Mouse (Mus musculus) stomach, embryonic 16.5 days (tissue): ENCODE data around the gene Foxred2. TPM values are rescaled to one million over a fixed set of nuclear protein-coding genes. Genes with fewer than 3 reads are reported as not detected.

ENCODE experiments used
- ATAC-seq: fragments of 200-750 bp; cut with Nextera tagmentation; 2 replicates; pipeline ENCODE4 v1.8.0; 2017; ENCODE audit warnings: moderate number of reproducible peaks, moderate TSS enrichment; ENCODE audit not compliant: insufficient read depth, low FRiP score
- H3K27ac ChIP-seq: fragments of 300-500 bp; sonication (generic); 2 replicates; pipeline ENCODE4 v1.5.1; 2014; ENCODE audit warnings: low read length
- H3K27me3 ChIP-seq: fragments of 300-500 bp; sonication (generic); 2 replicates; pipeline ENCODE4 v1.6.1; 2014; ENCODE audit warnings: low read length, control low read depth, mixed read lengths; ENCODE audit not compliant: control insufficient read depth, insufficient read depth
- H3K36me3 ChIP-seq: fragments of 300-500 bp; sonication (generic); 2 replicates; pipeline ENCODE4 v1.6.1; 2014; ENCODE audit warnings: low read length; ENCODE audit not compliant: control insufficient read depth, insufficient read depth
- H3K4me1 ChIP-seq: fragments of 300-500 bp; sonication (generic); 2 replicates; pipeline ENCODE4 v1.6.1; 2014; ENCODE audit warnings: low read length, control low read depth, mixed read lengths; ENCODE audit not compliant: control insufficient read depth, insufficient read depth
- H3K4me2 ChIP-seq: fragments of 300-500 bp; sonication (generic); 2 replicates; pipeline ENCODE4 v1.6.1; 2014; ENCODE audit warnings: low read depth, low read length, mixed read lengths
- H3K4me3 ChIP-seq: fragments of 300-500 bp; sonication (generic); replicated peaks from 2 replicates; pipeline ENCODE4 v1.5.1; 2014; ENCODE audit warnings: mild to moderate bottlenecking, low read length
- H3K9ac ChIP-seq: fragments of 300-500 bp; sonication (generic); 2 replicates; pipeline ENCODE4 v1.6.1; 2014; ENCODE audit warnings: low read length
- H3K9me3 ChIP-seq: fragments of 300-500 bp; sonication (generic); replicated peaks from 2 replicates; pipeline ENCODE4 v1.6.1; 2016; ENCODE audit warnings: low read length, control low read depth; ENCODE audit not compliant: control insufficient read depth
- WGBS: fragments of 180-500 bp; shearing (Covaris S2); extraction: QIAGEN DNeasy Blood & Tissue Kit; methylation state at CpG from one replicate; pipeline ENCODE4 v1.1.7; 2014; 5-methylcytosine and 5-hydroxymethylcytosine counted together
- polyA plus RNA-seq: library from polyadenylated mRNA; unstranded; fragments of >200 nt; fragmentation: Nextera tagmentation; extraction: Ambion mirVana; gene quantifications from 2 replicates; pipeline ENCODE4 v1.2.1, GENCODE M21; 2015

Foxred2 gene
- polyA plus RNA-seq: 2.9 and 3.3 TPM in 2 replicates

DNA sequence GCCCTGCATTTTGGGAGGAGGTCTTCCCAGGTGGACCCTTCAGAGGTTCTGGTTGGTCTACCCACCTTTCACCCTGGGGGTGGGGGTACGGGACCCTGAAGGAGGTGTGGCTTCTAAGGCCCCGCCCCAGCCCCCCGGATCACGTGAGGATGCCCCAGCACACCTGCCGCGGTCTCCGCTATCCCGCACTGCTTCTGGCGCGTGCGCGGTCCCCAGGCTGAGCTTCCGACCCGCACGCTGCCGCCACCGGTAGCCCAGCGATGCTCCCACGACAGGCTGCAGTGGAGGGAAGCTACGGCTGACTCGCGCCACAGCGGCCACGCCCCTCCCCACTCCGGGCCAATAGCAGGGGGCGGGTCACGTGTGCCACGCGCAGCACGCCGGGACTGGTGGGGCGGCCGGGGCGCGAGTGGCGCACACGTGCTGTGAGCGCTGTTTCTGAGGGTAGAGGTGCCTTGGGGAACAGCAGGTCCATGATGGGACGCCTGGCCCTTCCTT, at the start of gene Foxred2:
TSS of gene Foxred2 (minus strand) at position 319 of the 498 bp plus-strand sequence.
- peak within 1 kb of the TSS; percentile 51 for H3K4me3 ChIP-seq
- H3K36me3 ChIP-seq: peaks cover 25% of the 10 kb centered on the region
- H3K27ac ChIP-seq: no peak within 1 kb of the TSS
- no peaks in the 10 kb centered on the region for H3K9me3 ChIP-seq
- H3K4me1 ChIP-seq: peaks cover 8% of the 10 kb centered on the region; the same call in 1 of the 2 replicates
- peak; percentile 93 for ATAC-seq
- H3K27me3 ChIP-seq: peaks cover 12% of the 10 kb centered on the region
- under 1% methylated on average over 39 of the region's 39 CpGs for WGBS
- H3K9ac ChIP-seq: peak within 1 kb of the TSS; percentile 65
- peak within 1 kb of the TSS; percentile 78 for H3K4me2 ChIP-seq

DNA sequence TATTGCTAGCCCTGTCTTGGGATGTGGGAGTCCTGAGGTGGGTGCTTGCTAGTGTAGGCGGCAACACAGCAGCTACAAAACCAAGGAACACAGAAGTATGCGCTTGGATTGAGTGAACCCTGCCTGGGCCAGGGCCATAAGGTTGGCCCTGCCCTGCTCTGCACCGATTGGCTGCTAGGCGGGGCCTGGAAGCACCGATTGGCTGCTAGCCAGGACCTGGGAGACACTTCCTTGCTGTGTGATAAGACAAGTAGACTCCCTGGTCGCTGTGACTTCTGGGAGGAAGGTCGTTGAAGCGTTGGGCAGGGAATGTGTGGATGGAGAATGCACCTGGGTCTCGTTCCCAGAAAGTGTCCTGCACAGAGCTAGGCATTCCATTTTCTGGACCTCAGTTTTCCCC, 47.4 kb upstream of the Foxred2 start:
- ATAC-seq: peak; percentile 56; the same call in 1 of the 2 replicates
- Histone ChIP-seq H3K27ac (no peak overlapping the region), H3K36me3 (no peaks in the 10 kb centered on the region), H3K9ac (no peak overlapping the region), H3K27me3 (no peaks in the 10 kb centered on the region), H3K9me3 (no peaks in the 10 kb centered on the region), H3K4me3 (no peak overlapping the region), H3K4me2 (no peak overlapping the region), H3K4me1 (no peaks in the 10 kb centered on the region)
- 43% methylated on average over 9 of the region's 9 CpGs for WGBS

DNA sequence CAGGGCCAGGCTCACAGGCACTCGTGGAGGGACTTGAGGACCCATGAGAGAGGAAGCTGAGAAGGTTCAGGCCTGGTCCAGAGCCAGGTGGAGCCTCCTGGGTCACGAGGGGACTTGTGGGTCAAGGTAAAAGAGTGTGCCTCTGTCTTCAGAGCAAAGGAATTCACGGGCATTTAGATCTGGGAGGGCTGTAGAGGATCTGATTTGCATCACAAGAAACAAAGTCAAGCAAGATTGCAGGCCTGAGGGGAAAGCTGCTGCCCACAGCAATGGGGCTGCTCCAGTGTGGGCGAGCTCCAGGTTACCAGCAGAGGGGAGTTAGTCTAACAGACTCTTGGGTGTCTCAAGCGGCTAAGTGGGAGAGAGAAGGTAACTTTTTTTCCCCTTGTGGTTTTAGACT, 44.9 kb upstream of the Foxred2 start:
- no peak overlapping the region for H3K9ac ChIP-seq
- no peaks in the 10 kb centered on the region for H3K36me3 ChIP-seq
- no peak overlapping the region for H3K27ac ChIP-seq
- H3K9me3 ChIP-seq: no peaks in the 10 kb centered on the region
- WGBS: 31% methylated on average over 5 of the region's 5 CpGs
- no peaks in the 10 kb centered on the region for H3K4me1 ChIP-seq
- no peak overlapping the region for H3K4me2 ChIP-seq
- ATAC-seq: no peak
- no peaks in the 10 kb centered on the region for H3K27me3 ChIP-seq
- H3K4me3 ChIP-seq: no peak overlapping the region

DNA sequence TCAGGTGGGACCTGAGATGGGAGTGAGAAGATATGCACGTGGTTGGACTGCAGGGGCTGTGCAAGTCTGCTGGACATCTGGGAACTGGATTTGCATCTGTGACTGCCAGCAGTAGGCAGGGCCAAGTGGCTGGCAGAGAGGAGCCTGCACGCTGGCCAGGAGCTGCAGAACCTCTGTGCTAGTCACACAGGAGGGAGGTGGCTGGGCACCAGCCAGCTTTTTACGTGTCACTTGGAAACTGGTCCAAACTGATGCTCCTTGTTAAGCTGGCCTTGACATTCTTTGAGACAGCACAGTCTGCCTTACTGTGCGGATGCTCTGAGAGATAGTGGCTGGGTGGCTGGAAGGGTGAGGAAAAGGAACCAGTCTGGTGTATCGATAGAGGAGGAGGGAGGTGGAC, 32.0 kb upstream of the Foxred2 start:
- H3K9ac ChIP-seq: no peak overlapping the region
- ATAC-seq: no peak
- H3K4me3 ChIP-seq: no peak overlapping the region
- no peaks in the 10 kb centered on the region for H3K9me3 ChIP-seq
- H3K27me3 ChIP-seq: no peaks in the 10 kb centered on the region
- H3K4me1 ChIP-seq: no peaks in the 10 kb centered on the region
- 67% methylated on average over 5 of the region's 5 CpGs for whole genome bisulfite sequencing
- no peak overlapping the region for H3K27ac ChIP-seq
- no peaks in the 10 kb centered on the region for H3K36me3 ChIP-seq
- H3K4me2 ChIP-seq: no peak overlapping the region

DNA sequence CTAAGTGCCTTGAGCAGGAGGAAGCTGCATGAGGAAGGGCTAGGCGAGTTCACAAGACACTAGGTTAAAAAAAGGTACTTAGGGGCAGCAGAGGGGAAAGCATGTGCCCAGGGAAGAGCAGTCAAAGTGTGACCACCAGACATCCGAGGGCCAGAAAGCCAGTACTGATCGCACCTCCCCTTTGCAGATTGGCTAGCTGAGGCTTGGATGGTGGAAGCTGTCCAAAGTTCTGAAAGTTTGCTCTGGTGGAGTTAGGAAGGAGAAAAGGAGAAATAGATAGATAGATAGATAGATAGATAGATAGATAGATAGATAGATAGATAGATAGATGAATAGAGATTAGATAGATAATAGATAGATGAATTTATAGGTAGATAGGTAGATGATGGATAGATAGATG, 26.9 kb upstream of the Foxred2 start:
- Histone ChIP-seq H3K27ac (no peak overlapping the region), H3K9me3 (no peaks in the 10 kb centered on the region), H3K9ac (no peak overlapping the region), H3K4me2 (no peak overlapping the region), H3K4me3 (no peak overlapping the region), H3K36me3 (no peaks in the 10 kb centered on the region), H3K27me3 (no peaks in the 10 kb centered on the region), H3K4me1 (no peaks in the 10 kb centered on the region)
- no peak for ATAC-seq
- 18% methylated on average over 3 of the region's 3 CpGs for WGBS

DNA sequence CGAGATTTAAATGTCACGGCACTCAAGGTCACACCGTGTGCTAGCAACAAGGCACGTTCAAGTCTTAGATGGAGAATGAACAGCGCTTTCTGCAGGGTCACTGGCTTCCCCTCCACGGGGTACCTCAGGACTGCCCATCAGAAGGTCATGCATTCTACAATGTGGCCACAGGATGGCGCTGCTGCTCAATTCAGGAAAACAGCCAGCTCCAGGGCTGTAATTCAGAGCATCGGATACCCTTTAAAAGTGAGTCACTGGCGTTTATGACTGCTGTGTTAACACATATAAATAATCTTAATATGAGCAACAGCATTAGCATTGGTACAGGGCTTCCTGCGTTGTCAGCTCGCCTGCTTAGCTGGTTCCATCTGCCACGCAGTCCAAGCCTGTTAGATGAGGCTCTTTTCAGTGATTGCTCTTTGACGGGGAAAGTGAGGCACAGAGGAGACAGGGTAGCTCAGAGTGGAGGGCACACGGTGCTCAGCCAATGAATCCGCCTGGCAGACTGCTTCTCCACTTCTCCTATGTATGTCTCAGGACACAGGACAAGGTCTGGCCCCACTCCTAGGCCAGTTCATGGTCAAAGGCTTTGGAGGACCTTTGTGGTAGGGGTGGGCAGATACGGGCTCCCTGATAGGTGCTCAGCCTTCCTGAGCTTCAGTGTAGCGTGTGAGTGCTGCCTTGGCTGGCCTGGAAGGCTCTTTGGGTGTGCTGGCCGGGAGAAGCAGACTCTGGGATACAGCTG, 25.8 kb upstream of the Foxred2 start:
- Histone ChIP-seq H3K27ac (no peak overlapping the region), H3K9ac (no peak overlapping the region), H3K27me3 (no peaks in the 10 kb centered on the region), H3K9me3 (no peaks in the 10 kb centered on the region), H3K4me2 (no peak overlapping the region), H3K4me1 (no peaks in the 10 kb centered on the region), H3K36me3 (no peaks in the 10 kb centered on the region), H3K4me3 (no peak overlapping the region)
- 26% methylated on average over 18 of the region's 18 CpGs for WGBS
- ATAC-seq: no peak

DNA sequence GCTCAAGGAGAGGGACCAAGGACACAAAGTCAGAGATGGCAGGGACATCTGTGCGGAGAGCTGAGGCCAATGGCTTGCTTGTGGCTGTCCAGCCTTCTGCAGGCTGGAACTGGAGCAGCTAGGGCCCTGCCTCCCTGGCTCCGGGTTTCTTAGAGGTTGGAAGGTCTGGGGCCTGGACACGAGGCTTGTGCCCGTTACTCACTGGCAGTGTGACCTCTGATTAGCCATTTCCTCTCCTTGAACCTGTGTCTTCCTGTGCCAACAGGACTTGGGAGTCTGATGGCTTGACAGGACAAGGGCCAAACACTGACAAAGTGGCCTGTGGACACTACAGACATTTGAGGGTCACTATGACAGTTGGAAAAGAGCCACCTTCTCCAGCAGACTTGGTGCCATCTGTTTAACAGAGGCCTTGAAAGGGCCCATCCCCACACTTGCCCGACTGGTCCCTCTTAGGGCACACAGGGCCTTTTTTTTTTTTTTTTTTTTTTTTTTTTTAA, 24.7 kb upstream of the Foxred2 start:
- Histone ChIP-seq H3K4me2 (no peak overlapping the region), H3K9ac (no peak overlapping the region), H3K4me3 (no peak overlapping the region), H3K27me3 (no peaks in the 10 kb centered on the region), H3K36me3 (no peaks in the 10 kb centered on the region), H3K9me3 (no peaks in the 10 kb centered on the region), H3K27ac (no peak overlapping the region), H3K4me1 (no peaks in the 10 kb centered on the region)
- ATAC-seq: no peak
- WGBS: 62% methylated on average over 5 of the region's 5 CpGs

DNA sequence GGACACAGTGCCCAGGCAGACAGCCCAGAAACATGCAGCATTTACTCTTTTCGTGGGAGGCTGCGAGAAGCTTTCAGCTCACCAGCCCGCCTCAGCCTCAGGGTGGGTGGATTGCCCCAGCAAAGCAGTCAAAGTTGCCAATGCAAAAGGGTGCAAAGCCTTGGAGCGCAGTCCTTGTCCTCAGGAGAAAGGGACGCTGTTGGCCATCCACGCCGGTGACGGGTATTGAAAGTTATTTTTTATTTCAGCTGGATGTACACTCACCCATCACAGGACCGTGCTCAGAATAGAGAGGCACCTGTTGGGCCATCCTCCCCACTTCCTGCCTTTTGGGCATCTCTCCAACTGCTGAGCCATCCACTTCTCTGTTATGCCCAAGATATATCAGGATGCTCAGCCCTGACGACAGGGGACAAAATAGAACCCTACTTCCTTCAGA, 22.9 kb upstream of the Foxred2 start:
- H3K4me3 ChIP-seq: no peak overlapping the region
- WGBS: 83% methylated on average over 10 of the region's 10 CpGs
- no peaks in the 10 kb centered on the region for H3K9me3 ChIP-seq
- no peaks in the 10 kb centered on the region for H3K27me3 ChIP-seq
- no peaks in the 10 kb centered on the region for H3K4me1 ChIP-seq
- no peak overlapping the region for H3K4me2 ChIP-seq
- no peak overlapping the region for H3K9ac ChIP-seq
- H3K27ac ChIP-seq: no peak overlapping the region
- ATAC-seq: no peak
- H3K36me3 ChIP-seq: no peaks in the 10 kb centered on the region

DNA sequence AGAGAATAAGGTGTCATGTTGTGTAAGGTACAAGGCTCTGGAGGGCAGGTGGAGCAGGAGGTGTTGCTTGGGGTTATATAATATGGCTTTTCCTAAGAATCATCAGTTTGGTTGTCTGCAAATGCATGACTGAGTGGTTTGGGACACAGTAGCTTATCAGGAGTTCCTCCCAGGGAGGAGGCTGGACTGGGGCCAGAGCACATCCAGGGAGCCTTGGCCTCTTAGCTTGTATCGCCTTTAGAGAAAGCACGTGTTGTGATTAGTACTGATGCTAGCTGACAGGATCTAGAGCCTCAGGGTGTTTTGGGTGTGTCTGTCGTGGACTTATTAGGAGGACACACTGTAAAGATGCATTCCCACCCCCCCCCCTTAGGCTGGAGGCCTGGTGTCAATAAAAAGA, 21.1 kb upstream of the Foxred2 start:
- ATAC-seq: no peak
- no peaks in the 10 kb centered on the region for H3K36me3 ChIP-seq
- no peaks in the 10 kb centered on the region for H3K9me3 ChIP-seq
- no peak overlapping the region for H3K4me2 ChIP-seq
- H3K9ac ChIP-seq: no peak overlapping the region
- no peak overlapping the region for H3K4me3 ChIP-seq
- H3K27ac ChIP-seq: no peak overlapping the region
- WGBS: 64% methylated on average over 3 of the region's 3 CpGs
- no peaks in the 10 kb centered on the region for H3K4me1 ChIP-seq
- no peaks in the 10 kb centered on the region for H3K27me3 ChIP-seq
